Mouse (Mus musculus) thymus, postnatal 0 days (tissue): Measurements from ENCODE around the gene Gm1123. TPM values are rescaled to one million over a fixed set of nuclear protein-coding genes. Genes with fewer than 3 reads are reported as not detected.

Experiments used
- polyA plus RNA-seq: library from polyadenylated mRNA; unstranded; fragments of >200 nt; fragmentation: Nextera tagmentation; extraction: Ambion mirVana; gene quantifications from 2 replicates; pipeline ENCODE4 v1.2.1, GENCODE M21; 2015

The Gm1123 gene
- polyA plus RNA-seq, 1 experiment from 2014 or later: not detected

Other genes with a start within 250 kb of the Gm1123 start
- not detected in 2 replicates for gene Prr23a1, start 193.2 kb downstream of the Gm1123 start, polyA plus RNA-seq
- gene Prr23a2, start 179.2 kb downstream of the Gm1123 start, polyA plus RNA-seq: not detected in 2 replicates
- gene Prr23a3, start 170.9 kb downstream of the Gm1123 start, polyA plus RNA-seq: not detected in 2 replicates
- not detected in 2 replicates for gene 7420426K07Rik, start 132.6 kb downstream of the Gm1123 start, polyA plus RNA-seq
- not detected in 2 replicates for gene Foxl2, start 80.4 kb downstream of the Gm1123 start, polyA plus RNA-seq
- gene Faim, start 49.3 kb downstream of the Gm1123 start, polyA plus RNA-seq: 52.4 and 54.8 TPM in 2 replicates
- 1.2 and 1.6 TPM in 2 replicates for gene Pik3cb, start 104.9 kb upstream of the Gm1123 start, polyA plus RNA-seq
- not detected in 2 replicates for gene Faiml, start 201.5 kb upstream of the Gm1123 start, polyA plus RNA-seq
- gene Cep70, start 207.7 kb upstream of the Gm1123 start, polyA plus RNA-seq: 39.0 and 40.4 TPM in 2 replicates